Mouse (Mus musculus): Measurements from ENCODE around the gene Evi2. TPM values are rescaled to one million over a fixed set of nuclear protein-coding genes. Genes with fewer than 3 reads are reported as not detected.

The Evi2 gene
- total RNA-seq, 2 experiments from 2014 or later, result 0.10 to 0.23 TPM

GRCm38 (mm10) chr11:79526549-79526948 is 3.8 kb downstream of the Evi2 start:
- DNase-seq (ENCODE audit: low spot score in 2 of 2), result no peak

GRCm38 (mm10) chr11:79524310-79524575 is 6.1 kb downstream of the Evi2 start:
- DNase-seq (ENCODE audit: low spot score in 2 of 2), result no peak

- DNase-seq (ENCODE audit: low spot score in 2 of 2), result no peak
Measured at GRCm38 (mm10) chr11:79523560-79524309, 6.7 kb downstream of the Evi2 start, which contains the start of gene Evi2b. Gene Evi2b, minus strand, starts transcription at chr11:79523762.

- no peak for DNase-seq (ENCODE audit: low spot score in 2 of 2)
Measured at GRCm38 (mm10) chr11:79522944-79523343, 7.4 kb downstream of the Evi2 start.

GRCm38 (mm10) chr11:79521930-79522329 is 8.5 kb downstream of the Evi2 start:
- no peak for DNase-seq (ENCODE audit: low spot score in 2 of 2)

DNA sequence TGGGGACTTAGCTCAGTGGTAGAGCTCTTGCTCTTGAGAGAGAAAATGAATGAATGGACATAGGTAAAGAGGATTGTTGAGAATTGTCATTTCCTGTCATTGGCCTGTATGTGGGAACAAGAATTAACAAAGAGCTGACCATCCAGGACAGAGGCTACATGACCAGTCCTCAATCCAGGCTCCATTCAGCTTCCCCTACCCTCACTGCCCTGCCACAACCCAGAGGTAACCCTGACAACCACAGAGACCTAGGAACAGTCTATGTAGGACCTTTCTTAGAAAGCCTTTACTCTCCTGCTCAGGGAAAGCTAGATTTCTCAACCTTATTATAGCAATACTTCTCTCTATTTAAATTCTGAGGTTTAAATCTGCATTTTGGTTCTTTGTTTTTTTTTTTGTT is 9.6 kb downstream of the Evi2 start:
- no peak for DNase-seq (ENCODE audit: low spot score in 2 of 2)

GRCm38 (mm10) chr11:79519878-79520291 is 10.5 kb downstream of the Evi2 start:
- DNase-seq (ENCODE audit: low spot score in 2 of 2), result no peak

DNA sequence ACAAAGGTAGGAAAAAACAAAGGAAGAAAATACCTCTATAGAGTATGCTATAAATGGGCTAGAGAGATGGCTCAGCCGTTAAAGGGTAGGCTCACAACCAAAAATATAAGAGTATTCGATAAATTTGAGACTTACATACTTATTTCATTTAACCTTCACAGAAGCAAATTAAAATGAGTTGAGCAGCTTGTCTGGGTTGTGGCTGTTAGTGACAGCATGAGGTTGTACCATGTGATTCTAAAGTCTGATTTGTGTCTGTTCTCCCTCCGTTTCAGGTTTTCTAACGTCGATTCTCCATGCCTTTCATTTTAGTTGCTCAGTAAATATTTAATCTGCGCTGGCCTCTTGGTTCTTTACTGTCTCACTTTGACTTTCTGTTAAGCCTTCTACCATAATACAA is 11.1 kb downstream of the Evi2 start:
- DNase-seq (ENCODE audit: low spot score in 2 of 2), result no peak

GRCm38 (mm10) chr11:79515798-79516197 is 14.6 kb downstream of the Evi2 start:
- DNase-seq (ENCODE audit: low spot score in 2 of 2), result no peak

DNA sequence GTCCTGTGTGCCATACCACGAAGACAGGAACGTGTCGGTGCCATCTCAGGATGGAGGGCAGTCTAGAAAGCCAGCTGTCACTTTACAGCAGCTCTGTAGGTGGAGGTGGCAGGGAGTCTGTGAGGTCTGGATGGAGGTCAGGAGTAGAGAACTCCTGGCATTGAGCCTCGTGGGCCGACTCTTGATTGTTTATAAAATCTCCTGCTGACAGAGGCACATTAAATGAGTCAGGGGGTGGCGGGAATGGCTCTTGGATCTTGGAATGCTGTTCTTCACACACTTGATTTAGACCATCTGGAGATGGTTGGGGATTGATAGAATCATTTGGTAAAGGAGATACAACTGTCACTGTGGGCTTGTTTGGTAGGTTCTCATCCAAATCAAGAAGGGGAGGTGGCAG is 15.1 kb downstream of the Evi2 start:
- DNase-seq (ENCODE audit: low spot score in 2 of 2), result no peak

DNA sequence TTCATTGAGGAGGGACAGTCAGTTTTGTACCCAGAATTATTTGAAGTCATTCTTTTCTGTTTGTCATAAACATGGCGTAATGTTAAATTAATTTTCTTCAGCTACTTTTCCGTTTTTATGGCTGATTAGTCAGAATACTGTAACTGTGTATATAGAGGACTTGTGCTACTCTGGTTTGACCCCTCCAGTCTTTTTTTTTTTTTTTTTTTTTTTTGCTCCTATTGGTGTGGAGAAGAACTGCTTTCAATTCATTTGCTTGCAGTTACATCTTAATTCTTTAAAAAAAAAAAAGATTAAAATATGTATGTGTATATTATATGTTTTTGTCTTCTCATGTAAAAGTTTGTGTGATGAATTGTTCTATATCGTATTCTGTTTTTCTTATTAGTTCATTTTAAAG is 18.4 kb downstream of the Evi2 start:
- DNase-seq (ENCODE audit: low spot score in 2 of 2), result no peak

GRCm38 (mm10) chr11:79504506-79504905 is 25.9 kb downstream of the Evi2 start:
- no peak for DNase-seq (ENCODE audit: low spot score in 2 of 2)

- DNase-seq (ENCODE audit: low spot score in 2 of 2), result no peak
Measured at GRCm38 (mm10) chr11:79503845-79504244, 26.5 kb downstream of the Evi2 start, which contains the start of gene Omg. Gene Omg, minus strand, starts transcription at chr11:79504084.

GRCm38 (mm10) chr11:79502917-79503316 is 27.5 kb downstream of the Evi2 start:
- no peak for DNase-seq (ENCODE audit: low spot score in 2 of 2)

DNA sequence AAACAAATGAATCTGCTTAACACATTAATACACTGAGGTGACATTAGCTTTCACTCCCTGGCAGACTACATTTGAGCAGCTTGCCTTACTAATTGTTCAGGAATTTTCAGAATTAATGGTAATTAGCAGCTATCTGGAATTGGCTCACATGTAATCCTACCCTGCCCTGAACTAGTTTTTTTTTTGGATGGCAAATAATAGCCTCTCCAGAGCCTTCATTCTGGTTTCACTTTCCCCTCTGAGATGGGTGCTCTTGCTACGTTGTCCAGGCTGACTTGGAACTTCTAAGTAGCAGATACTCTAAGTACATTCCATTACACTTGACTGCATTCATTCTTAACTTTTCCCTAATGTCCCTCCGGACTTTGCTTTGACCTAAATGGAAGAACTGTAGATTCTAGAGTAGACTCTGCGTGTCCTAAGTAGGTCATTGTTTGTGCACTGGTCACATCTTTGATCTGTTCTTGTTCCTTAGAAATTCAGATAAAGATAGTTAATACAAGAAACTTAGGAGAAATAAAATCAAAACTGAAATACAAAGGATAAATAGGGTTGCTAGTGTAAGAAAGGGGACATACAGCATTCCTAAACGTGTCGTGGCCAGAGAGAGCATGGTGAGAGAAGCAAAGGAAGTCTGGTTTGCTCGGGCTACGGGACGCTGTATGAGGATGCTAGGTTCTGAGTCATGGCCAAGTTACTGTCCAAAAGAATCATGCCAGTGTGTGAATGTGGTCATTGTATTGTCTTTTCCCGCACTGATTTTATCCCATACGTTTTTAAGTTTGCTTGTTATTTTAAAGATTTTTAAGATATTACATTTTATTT is 35.2 kb downstream of the Evi2 start:
- DNase-seq (ENCODE audit: low spot score in 2 of 2), result no peak

GRCm38 (mm10) chr11:79484721-79485120 is 45.7 kb downstream of the Evi2 start:
- no peak for DNase-seq (ENCODE audit: low spot score in 2 of 2)

DNA sequence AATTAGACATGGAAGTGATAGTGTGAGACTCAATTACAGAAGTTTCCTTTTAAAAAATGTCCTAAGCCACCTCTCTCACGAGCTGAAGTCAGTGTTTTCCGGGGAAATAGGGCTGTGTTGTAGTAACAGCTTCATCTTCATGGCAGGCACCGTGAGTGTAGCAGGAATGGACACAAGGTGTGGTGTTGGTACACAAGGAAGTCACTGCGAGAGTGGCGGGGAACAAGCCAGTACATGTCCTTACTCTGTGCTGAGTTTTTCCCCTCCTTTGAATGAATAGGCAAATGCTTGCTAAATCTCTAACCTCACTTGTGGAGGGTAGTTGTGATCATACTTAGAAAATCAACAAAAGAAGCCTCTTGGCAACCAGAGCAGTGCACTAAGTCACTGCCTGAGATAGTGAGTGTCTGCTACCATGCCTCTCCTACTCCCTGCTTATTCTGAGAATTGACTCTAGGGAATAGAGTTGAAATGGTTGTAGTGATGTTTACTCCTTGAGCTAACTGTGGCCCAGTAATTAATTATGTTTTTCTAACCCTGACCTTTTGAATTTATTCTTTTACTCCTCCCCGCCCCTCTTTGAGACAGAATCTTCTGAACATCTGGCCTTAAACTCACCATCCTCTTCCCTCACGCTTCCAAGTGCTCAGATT is 46.4 kb downstream of the Evi2 start:
- no peak for DNase-seq (ENCODE audit: low spot score in 2 of 2)

DNA sequence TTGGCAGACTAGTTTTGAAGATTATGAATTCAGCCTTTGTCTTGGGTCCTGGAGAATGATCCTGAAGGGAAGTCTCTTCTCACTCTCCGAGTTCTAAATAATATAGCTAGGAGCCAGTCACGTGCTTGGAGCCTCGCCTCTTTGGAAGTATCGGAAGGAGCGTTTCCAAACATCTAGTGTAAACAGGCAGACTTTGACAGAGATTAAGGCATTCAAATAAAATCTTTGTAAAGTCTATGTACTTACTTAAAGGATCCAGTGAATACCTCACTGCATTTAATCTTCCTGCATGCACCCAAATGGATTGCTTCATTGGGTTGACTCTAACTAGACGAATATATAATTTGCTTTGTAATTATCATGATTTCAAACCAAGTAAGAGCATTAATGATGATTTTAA is 47.0 kb downstream of the Evi2 start:
- DNase-seq (ENCODE audit: low spot score in 2 of 2), result no peak

GRCm38 (mm10) chr11:79468097-79468496 is 62.3 kb downstream of the Evi2 start:
- DNase-seq (ENCODE audit: low spot score in 2 of 2), result no peak
